Mouse (Mus musculus) spleen, postnatal 10 days (tissue): Measurements from ENCODE around the gene Olfr844.

Source experiments
- DNase-seq, 2 experiments: peaks; one replicate each; pipeline ENCODE4 v3.0.0; 2021 to 2022; ENCODE audit warnings: low spot score in 2 of 2

The Olfr844 gene

GRCm38 (mm10) chr9:19316047-19316446 is at the start of gene Olfr844:
Gene Olfr844 (plus strand): TSS chr9:19316347.
- DNase-seq: no peak

GRCm38 (mm10) chr9:19336157-19336556 is 20.0 kb downstream of the Olfr844 start, which contains the start of gene Olfr845:
Gene Olfr845 (plus strand): TSS chr9:19336457.
- DNase-seq: no peak

GRCm38 (mm10) chr9:19363905-19364304 is 47.8 kb downstream of the Olfr844 start, which contains the start of gene Olfr846:
Gene Olfr846 (minus strand): TSS chr9:19364005.
- DNase-seq: no peak
